Mouse (Mus musculus) G1E (cell line): Measurements from ENCODE around the gene Chchd4.
"Not testable (repeated sequence)": the region's sequence is repeated elsewhere in the genome, so short reads cannot be mapped to it uniquely, and the experiment has no call there.

Experiments
- CTCF ChIP-seq: IDR thresholded peaks from 2 replicates; pipeline ENCODE4 v1.5.1; 2012; ENCODE audit warnings: low read depth, low read length, inconsistent platforms, mixed read lengths
- GATA1 ChIP-seq: IDR thresholded peaks from 2 replicates; pipeline ENCODE4 v1.6.1; 2012; ENCODE audit warnings: borderline replicate concordance, low read length, inconsistent platforms, mixed read lengths
- GATA2 ChIP-seq: IDR thresholded peaks from 2 replicates; pipeline ENCODE4 v1.6.1; 2012; ENCODE audit warnings: low read depth, low read length, inconsistent platforms, borderline replicate concordance
- POLR2AphosphoS5 ChIP-seq: IDR thresholded peaks from 2 replicates; pipeline ENCODE4 v1.6.1; 2012; ENCODE audit warnings: low read depth, low read length, inconsistent platforms; ENCODE audit not compliant: insufficient replicate concordance
- TAL1 ChIP-seq: conservative IDR thresholded peaks from 2 replicates; pipeline ENCODE4 v1.6.1; 2012; ENCODE audit warnings: low read depth, low read length, inconsistent platforms, mixed read lengths

GRCm38 (mm10) chr6:91471427-91471826 lies 1.9 kb downstream of the Chchd4 start:
- TF ChIP-seq TAL1, CTCF, GATA1, GATA2, POLR2AphosphoS5: not testable (repeated sequence)
